Mouse (Mus musculus): ENCODE measurements around the gene Agbl1. TPM values are rescaled to one million over a fixed set of nuclear protein-coding genes. Genes with fewer than 3 reads are reported as not detected.
A peak's percentile ranks its signal among the peaks of the same experiment; 100 is the strongest.

The Agbl1 gene
- polyA plus RNA-seq (2015; fragmentation: Nextera tagmentation; extraction: Ambion mirVana): 0.05 and 0.15 TPM in 2 replicates

DNA sequence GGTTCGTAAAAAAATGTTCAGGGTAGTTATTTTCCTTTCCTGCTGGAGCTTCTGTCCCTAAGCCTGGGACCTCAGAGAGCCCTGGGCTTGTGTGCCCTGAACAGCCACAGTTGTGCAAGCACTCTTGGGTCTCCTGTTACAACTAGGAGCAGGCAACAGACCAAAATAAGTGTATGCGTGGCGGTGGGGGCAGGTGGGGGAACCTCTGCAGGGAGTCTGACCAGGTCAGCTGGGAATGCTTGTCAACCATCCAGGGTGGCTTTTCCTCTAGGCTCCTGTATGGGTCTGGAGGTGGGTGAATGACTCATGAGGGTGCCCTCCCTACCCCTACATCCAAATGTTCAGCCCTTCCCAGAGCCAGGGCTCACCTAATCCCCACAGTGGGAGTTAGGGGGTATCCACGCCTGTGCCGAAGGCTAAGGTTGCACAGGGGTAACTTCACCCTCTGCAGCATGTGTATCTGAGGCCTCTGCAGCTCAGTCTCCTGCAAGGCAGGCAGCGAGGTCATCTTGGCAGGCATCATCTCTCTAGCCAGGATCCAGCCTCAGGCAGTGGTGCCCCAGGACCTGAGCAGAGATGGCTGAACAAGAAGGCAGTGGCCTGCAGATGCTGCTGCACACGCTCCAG lies at the start of gene Agbl1:
Agbl1 (plus strand) TSS at position 577 of the 627 bp plus-strand sequence.
- WGBS: 70% methylated on average over 7 of the region's 7 CpGs
- H3K4me3 ChIP-seq (ENCODE audit: low read depth, low read length): no peak within 1 kb of the TSS
- no peaks in the 10 kb centered on the region for H3K9me3 ChIP-seq (replicated peaks; ENCODE audit: control insufficient read depth, low read length, poor library complexity, severe bottlenecking)
- no peak within 1 kb of the TSS for H3K9ac ChIP-seq (ENCODE audit: low read depth, low read length)
- H3K27me3 ChIP-seq (ENCODE audit: control insufficient read depth, insufficient read depth, low read depth, low read length): no peaks in the 10 kb centered on the region
- no peak within 1 kb of the TSS for H3K4me2 ChIP-seq (ENCODE audit: low read length)
- H3K27ac ChIP-seq (ENCODE audit: low read length): no peak within 1 kb of the TSS
- H3K36me3 ChIP-seq (ENCODE audit: control insufficient read depth, insufficient read depth, low read length): no peaks in the 10 kb centered on the region
- H3K4me1 ChIP-seq (ENCODE audit: control insufficient read depth, insufficient read depth, low read length): no peaks in the 10 kb centered on the region
- ATAC-seq: no peak

DNA sequence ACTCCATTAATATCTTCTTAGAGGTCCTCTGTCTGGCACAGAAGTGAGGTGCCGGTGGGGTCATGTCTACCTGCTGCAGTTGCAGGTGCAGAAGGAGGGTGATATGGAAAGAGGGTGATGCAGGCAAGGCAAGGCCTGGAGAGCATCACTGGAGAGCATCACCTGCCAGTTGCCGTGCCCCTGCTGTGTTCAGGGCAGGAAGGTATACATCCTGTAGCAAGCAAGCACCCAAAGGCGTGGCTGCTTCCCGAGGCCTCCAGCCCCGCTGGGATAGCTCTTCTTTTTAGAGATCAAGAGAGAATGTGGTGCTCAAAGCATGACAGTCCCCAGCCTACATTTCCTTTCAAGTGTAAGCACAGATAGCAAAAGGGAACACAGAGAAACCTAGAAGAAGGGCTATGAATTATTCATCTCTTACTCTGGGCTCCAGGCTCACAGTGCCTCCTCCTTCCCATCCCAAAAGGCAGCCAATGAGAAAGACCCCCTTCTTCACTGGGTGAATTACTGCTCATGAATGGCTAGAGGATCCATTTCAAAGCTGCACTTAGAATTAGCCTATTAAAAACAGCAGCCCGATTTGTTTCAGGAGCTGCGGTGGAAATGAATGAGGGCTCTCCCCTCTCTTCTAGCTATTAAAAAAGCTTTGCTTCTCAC lies 44.6 kb upstream of the Agbl1 start:
- Histone ChIP-seq H3K36me3 (ENCODE audit: control insufficient read depth, insufficient read depth, low read length) (no peaks in the 10 kb centered on the region), H3K4me3 (ENCODE audit: low read depth, low read length) (no peak overlapping the region), H3K9me3 (replicated peaks; ENCODE audit: control insufficient read depth, low read length, poor library complexity, severe bottlenecking) (no peaks in the 10 kb centered on the region), H3K27ac (ENCODE audit: low read length) (peak overlapping the region; percentile 87), H3K27me3 (ENCODE audit: control insufficient read depth, insufficient read depth, low read depth, low read length) (no peaks in the 10 kb centered on the region), H3K4me1 (ENCODE audit: control insufficient read depth, insufficient read depth, low read length) (peaks cover 20% of the 10 kb centered on the region), H3K4me2 (ENCODE audit: low read length) (peak overlapping the region; percentile 34), H3K9ac (ENCODE audit: low read depth, low read length) (peak overlapping the region; percentile 54; the same call in 1 of the 2 replicates)
- peak; percentile 98 for ATAC-seq
- WGBS: 12% methylated on average over 7 of the region's 7 CpGs

DNA sequence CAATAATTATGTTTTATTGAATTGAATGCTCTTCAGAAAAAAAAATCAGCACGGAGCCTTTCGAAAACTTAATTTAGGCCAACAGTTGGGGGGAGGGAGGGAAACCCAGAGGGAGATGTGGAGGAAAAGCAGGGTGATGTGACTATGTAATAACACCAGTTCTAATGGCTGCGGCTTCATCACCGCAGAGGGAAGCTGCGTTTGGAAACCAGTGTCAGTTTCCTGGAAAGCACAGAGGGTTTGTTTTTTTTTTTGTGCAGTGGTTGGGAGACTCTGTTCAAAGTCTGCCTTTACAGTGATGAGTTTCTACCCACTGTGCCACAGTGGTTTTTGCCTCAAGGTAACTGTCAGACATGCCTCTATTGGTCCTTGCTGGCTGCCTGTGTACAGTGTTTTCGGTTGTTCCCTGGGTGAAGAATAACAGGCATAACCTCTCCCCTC lies 44.0 kb upstream of the Agbl1 start:
- Histone ChIP-seq H3K9me3 (replicated peaks; ENCODE audit: control insufficient read depth, low read length, poor library complexity, severe bottlenecking) (no peaks in the 10 kb centered on the region), H3K9ac (ENCODE audit: low read depth, low read length) (no peak overlapping the region), H3K4me2 (ENCODE audit: low read length) (peak overlapping the region; percentile 34), H3K27ac (ENCODE audit: low read length) (peak overlapping the region; percentile 87), H3K27me3 (ENCODE audit: control insufficient read depth, insufficient read depth, low read depth, low read length) (no peaks in the 10 kb centered on the region), H3K36me3 (ENCODE audit: control insufficient read depth, insufficient read depth, low read length) (no peaks in the 10 kb centered on the region), H3K4me1 (ENCODE audit: control insufficient read depth, insufficient read depth, low read length) (peaks cover 20% of the 10 kb centered on the region), H3K4me3 (ENCODE audit: low read depth, low read length) (no peak overlapping the region)
- 10% methylated on average over 6 of the region's 6 CpGs for WGBS
- ATAC-seq: peak; percentile 67

DNA sequence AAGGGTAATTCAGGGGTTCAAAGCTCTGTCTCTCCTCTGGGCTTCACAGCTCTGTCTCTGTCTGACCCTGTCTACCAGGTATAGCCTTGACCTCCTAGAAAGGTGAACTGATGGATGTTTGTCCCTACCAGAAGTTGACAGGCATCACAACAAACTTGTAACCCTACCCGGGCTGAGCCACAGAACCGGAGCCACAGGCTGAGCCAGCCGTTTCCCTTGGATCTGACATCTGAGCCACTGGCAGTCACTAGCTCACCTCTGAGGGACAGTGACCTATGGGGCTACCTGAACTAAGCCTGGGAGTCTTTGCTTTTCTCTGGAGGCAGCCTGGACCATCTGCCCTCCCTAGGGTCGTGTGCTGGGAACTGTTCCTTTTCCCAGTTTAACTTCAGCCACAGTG lies 11.1 kb upstream of the Agbl1 start:
- H3K4me2 ChIP-seq (ENCODE audit: low read length): no peak overlapping the region
- 76% methylated on average over 4 of the region's 4 CpGs for WGBS
- H3K27ac ChIP-seq (ENCODE audit: low read length): no peak overlapping the region
- no peak overlapping the region for H3K4me3 ChIP-seq (ENCODE audit: low read depth, low read length)
- ATAC-seq: no peak
- no peaks in the 10 kb centered on the region for H3K4me1 ChIP-seq (ENCODE audit: control insufficient read depth, insufficient read depth, low read length)
- no peaks in the 10 kb centered on the region for H3K36me3 ChIP-seq (ENCODE audit: control insufficient read depth, insufficient read depth, low read length)
- no peaks in the 10 kb centered on the region for H3K27me3 ChIP-seq (ENCODE audit: control insufficient read depth, insufficient read depth, low read depth, low read length)
- no peak overlapping the region for H3K9ac ChIP-seq (ENCODE audit: low read depth, low read length)
- no peaks in the 10 kb centered on the region for H3K9me3 ChIP-seq (replicated peaks; ENCODE audit: control insufficient read depth, low read length, poor library complexity, severe bottlenecking)

DNA sequence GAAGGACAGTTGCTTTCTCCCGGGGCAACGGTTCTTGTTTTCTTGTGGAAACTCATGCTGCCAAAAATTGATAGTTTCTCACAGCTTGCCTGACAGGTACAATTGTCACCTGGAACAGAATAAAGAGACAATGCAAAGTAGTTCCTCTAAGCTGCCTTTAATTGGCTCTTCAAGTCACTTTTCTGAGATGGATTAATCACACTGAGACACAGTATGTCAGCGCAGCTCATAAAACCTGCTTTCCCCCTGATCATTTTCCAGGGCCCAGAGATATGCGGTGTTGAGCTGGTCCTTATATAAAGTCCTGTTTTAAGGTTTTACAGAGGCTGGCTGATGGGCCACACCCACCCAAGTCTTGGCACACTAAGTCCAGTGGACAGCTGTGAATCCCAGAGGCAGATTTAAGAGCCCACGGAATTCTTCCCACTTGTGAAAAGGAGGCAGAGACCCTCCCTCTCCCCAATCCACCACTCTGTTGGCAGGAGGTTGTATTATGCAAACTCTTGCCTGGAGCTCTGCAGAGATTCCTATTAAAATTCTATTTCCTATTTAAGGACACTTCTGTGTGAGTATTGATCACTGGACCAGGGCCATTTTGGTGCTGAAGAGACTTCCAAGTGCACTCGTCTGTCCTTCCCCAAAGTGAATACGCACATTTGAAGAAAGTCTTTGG lies 9.8 kb upstream of the Agbl1 start:
- Histone ChIP-seq H3K27me3 (ENCODE audit: control insufficient read depth, insufficient read depth, low read depth, low read length) (no peaks in the 10 kb centered on the region), H3K4me1 (ENCODE audit: control insufficient read depth, insufficient read depth, low read length) (no peaks in the 10 kb centered on the region), H3K9ac (ENCODE audit: low read depth, low read length) (no peak overlapping the region), H3K4me3 (ENCODE audit: low read depth, low read length) (no peak overlapping the region), H3K27ac (ENCODE audit: low read length) (no peak overlapping the region), H3K9me3 (replicated peaks; ENCODE audit: control insufficient read depth, low read length, poor library complexity, severe bottlenecking) (no peaks in the 10 kb centered on the region), H3K4me2 (ENCODE audit: low read length) (no peak overlapping the region), H3K36me3 (ENCODE audit: control insufficient read depth, insufficient read depth, low read length) (no peaks in the 10 kb centered on the region)
- 60% methylated on average over 7 of the region's 7 CpGs for WGBS
- peak; percentile 39; the same call in 1 of the 2 replicates for ATAC-seq

DNA sequence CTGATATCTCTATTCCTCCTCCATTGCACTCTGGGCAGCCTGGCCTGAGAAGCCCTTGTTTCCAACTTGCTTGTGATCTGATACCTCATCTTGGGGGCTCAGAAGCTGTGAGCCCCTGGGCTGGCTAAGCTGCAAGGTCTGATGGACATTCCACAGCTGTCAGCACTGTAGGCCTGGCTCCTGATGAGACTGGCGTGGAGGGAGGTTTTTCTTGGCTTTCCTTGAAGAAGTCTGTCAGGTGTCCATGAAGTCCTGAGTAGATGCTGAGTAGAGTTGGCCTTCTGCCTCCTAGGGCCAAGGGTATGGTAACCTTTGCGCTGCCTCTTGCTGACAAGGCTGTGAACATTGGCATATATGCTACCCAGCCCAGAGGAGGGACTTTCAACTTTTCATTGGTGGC lies 7.0 kb upstream of the Agbl1 start:
- no peak overlapping the region for H3K4me2 ChIP-seq (ENCODE audit: low read length)
- no peak overlapping the region for H3K9ac ChIP-seq (ENCODE audit: low read depth, low read length)
- WGBS: 94% methylated on average over 2 of the region's 2 CpGs
- no peak overlapping the region for H3K4me3 ChIP-seq (ENCODE audit: low read depth, low read length)
- no peaks in the 10 kb centered on the region for H3K4me1 ChIP-seq (ENCODE audit: control insufficient read depth, insufficient read depth, low read length)
- H3K9me3 ChIP-seq (replicated peaks; ENCODE audit: control insufficient read depth, low read length, poor library complexity, severe bottlenecking): no peaks in the 10 kb centered on the region
- H3K27ac ChIP-seq (ENCODE audit: low read length): no peak overlapping the region
- H3K36me3 ChIP-seq (ENCODE audit: control insufficient read depth, insufficient read depth, low read length): no peaks in the 10 kb centered on the region
- ATAC-seq: no peak
- no peaks in the 10 kb centered on the region for H3K27me3 ChIP-seq (ENCODE audit: control insufficient read depth, insufficient read depth, low read depth, low read length)

DNA sequence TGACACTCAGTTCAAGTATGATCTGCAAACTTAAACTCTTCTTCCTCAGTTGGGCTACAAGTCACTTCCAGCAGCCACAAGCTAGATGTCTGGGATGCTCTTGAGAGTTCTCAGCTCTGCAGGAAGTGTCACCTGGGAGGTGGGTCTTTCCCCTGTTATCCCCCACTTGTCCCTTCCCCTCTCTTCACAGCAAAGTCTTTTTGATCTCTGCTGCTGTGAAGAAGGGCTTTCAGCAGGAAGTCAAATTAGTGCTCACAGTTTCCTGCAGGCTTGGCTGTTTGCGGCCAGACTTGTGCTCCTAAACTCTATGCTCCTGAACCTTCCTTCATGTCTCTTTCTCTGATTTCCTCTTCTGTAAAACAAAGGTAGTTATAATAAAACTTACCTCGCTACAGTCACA lies 806 bp upstream of the Agbl1 start:
- no peak overlapping the region for H3K4me3 ChIP-seq (ENCODE audit: low read depth, low read length)
- H3K4me1 ChIP-seq (ENCODE audit: control insufficient read depth, insufficient read depth, low read length): no peaks in the 10 kb centered on the region
- no peak overlapping the region for H3K27ac ChIP-seq (ENCODE audit: low read length)
- no peaks in the 10 kb centered on the region for H3K9me3 ChIP-seq (replicated peaks; ENCODE audit: control insufficient read depth, low read length, poor library complexity, severe bottlenecking)
- no peaks in the 10 kb centered on the region for H3K36me3 ChIP-seq (ENCODE audit: control insufficient read depth, insufficient read depth, low read length)
- H3K9ac ChIP-seq (ENCODE audit: low read depth, low read length): no peak overlapping the region
- no peak for ATAC-seq
- 57% methylated on average over 2 of the region's 2 CpGs for WGBS
- no peak overlapping the region for H3K4me2 ChIP-seq (ENCODE audit: low read length)
- H3K27me3 ChIP-seq (ENCODE audit: control insufficient read depth, insufficient read depth, low read depth, low read length): no peaks in the 10 kb centered on the region

DNA sequence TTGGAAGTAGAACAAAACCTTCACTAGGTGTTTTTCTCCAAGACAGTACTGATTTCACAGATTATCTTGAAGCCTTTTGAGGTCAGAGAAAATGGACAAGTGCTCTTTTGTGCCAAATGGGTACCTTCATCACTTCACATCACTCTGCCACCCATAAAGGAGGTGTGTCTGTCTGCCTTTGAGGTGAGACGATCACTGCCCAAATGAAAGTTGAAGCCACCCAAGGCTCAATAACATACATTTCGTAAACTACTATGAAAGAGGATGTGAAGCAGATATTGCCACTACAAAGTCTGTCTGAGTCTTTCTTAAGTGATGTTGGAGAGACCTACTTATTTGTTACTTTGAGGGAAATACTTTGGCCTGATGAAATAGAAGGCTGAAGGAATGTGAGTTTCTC lies 4.6 kb downstream of the Agbl1 start:
- Histone ChIP-seq H3K4me1 (ENCODE audit: control insufficient read depth, insufficient read depth, low read length) (no peaks in the 10 kb centered on the region), H3K9ac (ENCODE audit: low read depth, low read length) (no peak overlapping the region), H3K9me3 (replicated peaks; ENCODE audit: control insufficient read depth, low read length, poor library complexity, severe bottlenecking) (no peaks in the 10 kb centered on the region), H3K27ac (ENCODE audit: low read length) (no peak overlapping the region), H3K27me3 (ENCODE audit: control insufficient read depth, insufficient read depth, low read depth, low read length) (no peaks in the 10 kb centered on the region), H3K4me2 (ENCODE audit: low read length) (no peak overlapping the region), H3K4me3 (ENCODE audit: low read depth, low read length) (no peak overlapping the region), H3K36me3 (ENCODE audit: control insufficient read depth, insufficient read depth, low read length) (no peaks in the 10 kb centered on the region)
- WGBS: 92% methylated on average over 2 of the region's 2 CpGs
- no peak for ATAC-seq

DNA sequence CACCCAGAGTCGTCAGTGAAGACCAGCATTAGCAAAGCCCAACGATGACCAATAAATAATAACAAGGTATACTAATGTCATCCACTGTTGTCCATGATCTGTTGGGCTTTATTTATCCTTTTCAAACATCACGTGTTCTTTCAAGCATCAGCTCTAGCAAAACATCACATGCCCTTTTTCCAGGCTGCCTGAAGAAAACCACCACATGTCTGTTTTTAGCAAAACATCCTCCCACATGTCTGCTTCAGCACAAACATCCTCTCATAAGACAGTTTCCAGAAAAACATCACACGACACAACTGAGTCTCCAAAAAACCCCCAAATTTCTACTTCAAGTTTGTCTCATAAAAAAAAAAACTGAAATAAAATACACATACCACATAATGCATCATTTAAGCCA lies 7.8 kb downstream of the Agbl1 start:
- Histone ChIP-seq H3K4me2 (ENCODE audit: low read length) (no peak overlapping the region), H3K4me1 (ENCODE audit: control insufficient read depth, insufficient read depth, low read length) (no peaks in the 10 kb centered on the region), H3K36me3 (ENCODE audit: control insufficient read depth, insufficient read depth, low read length) (no peaks in the 10 kb centered on the region), H3K27me3 (ENCODE audit: control insufficient read depth, insufficient read depth, low read depth, low read length) (no peaks in the 10 kb centered on the region), H3K9me3 (replicated peaks; ENCODE audit: control insufficient read depth, low read length, poor library complexity, severe bottlenecking) (no peaks in the 10 kb centered on the region), H3K4me3 (ENCODE audit: low read depth, low read length) (no peak overlapping the region), H3K27ac (ENCODE audit: low read length) (no peak overlapping the region), H3K9ac (ENCODE audit: low read depth, low read length) (no peak overlapping the region)
- WGBS: 88% methylated on average over 4 of the region's 4 CpGs
- ATAC-seq: no peak

Measured in midbrain, embryonic 16.5 days (tissue).